Mouse (Mus musculus) limb, embryonic 13.5 days (tissue): ENCODE data around the gene Caskin2. TPM values are rescaled to one million over a fixed set of nuclear protein-coding genes. Genes with fewer than 3 reads are reported as not detected.
"Not testable (repeated sequence)": the region's sequence is repeated elsewhere in the genome, so short reads cannot be mapped to it uniquely, and the experiment has no call there.

Experiments used
- ATAC-seq: fragments of 200-750 bp; cut with Nextera tagmentation; 2 replicates; pipeline ENCODE4 v1.8.0; 2017; ENCODE audit warnings: low read depth, moderate number of reproducible peaks, moderate TSS enrichment; ENCODE audit not compliant: low FRiP score
- H3K27ac ChIP-seq: fragments of 300-500 bp; sonication (generic); 2 replicates; pipeline ENCODE4 v1.5.1; 2015; ENCODE audit warnings: inconsistent platforms, mild to moderate bottlenecking, moderate library complexity
- H3K27me3 ChIP-seq: fragments of 300-500 bp; sonication (generic); 2 replicates; pipeline ENCODE4 v1.6.1; 2015; ENCODE audit warnings: mild to moderate bottlenecking, inconsistent platforms
- H3K36me3 ChIP-seq: fragments of 300-500 bp; sonication (generic); 2 replicates; pipeline ENCODE4 v1.6.1; 2015; ENCODE audit warnings: inconsistent platforms, mild to moderate bottlenecking, moderate library complexity
- H3K4me1 ChIP-seq: fragments of 300-500 bp; sonication (generic); 2 replicates; pipeline ENCODE4 v1.6.1; 2015; ENCODE audit warnings: inconsistent platforms
- H3K4me2 ChIP-seq: fragments of 300-500 bp; sonication (generic); replicated peaks from 2 replicates; pipeline ENCODE4 v1.6.1; 2015; ENCODE audit warnings: inconsistent platforms, mild to moderate bottlenecking, moderate library complexity
- H3K4me3 ChIP-seq: fragments of 300-500 bp; sonication (generic); 2 replicates; pipeline ENCODE4 v1.5.1; 2015; ENCODE audit warnings: moderate library complexity, mild to moderate bottlenecking, inconsistent platforms
- H3K9ac ChIP-seq: fragments of 300-500 bp; sonication (generic); 2 replicates; pipeline ENCODE4 v1.6.1; 2015; ENCODE audit warnings: mild to moderate bottlenecking, inconsistent platforms
- H3K9me3 ChIP-seq: fragments of 300-500 bp; sonication (generic); 2 replicates; pipeline ENCODE4 v1.6.1; 2016; ENCODE audit warnings: inconsistent platforms
- WGBS: fragments of 180-500 bp; shearing (Covaris S2); methylation state at CpG from one replicate; pipeline ENCODE4 v1.1.7; 2015; 5-methylcytosine and 5-hydroxymethylcytosine counted together
- polyA plus RNA-seq: library from polyadenylated mRNA; unstranded; fragments of >200 nt; fragmentation: Nextera tagmentation; extraction: Ambion mirVana; gene quantifications from 2 replicates; pipeline ENCODE4 v1.2.1, GENCODE M21; 2015

Gene Caskin2
- polyA plus RNA-seq, 1 experiment from 2014 or later = 19.4 TPM

DNA sequence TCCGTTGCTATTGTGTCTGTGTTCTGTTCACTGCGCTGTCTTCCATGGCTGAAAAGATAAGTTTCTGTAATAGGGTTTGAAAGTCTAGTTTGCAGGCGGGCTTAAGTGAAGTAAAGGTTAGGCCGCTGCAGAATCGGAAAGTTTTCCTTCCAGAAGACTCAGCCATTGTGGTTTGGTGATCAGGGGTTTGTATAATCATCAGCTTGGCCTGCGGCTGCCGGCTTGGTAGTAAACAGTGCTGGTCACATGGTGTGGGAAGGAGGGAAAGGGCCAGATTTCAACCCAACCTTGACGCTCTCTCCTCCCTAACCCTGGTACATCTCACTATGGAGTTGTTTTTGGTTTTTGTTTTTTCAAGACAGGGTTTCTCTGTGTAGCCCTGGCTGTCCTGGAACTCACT is 46.5 kb downstream of the Caskin2 start:
- peak overlapping the region; percentile 85 for H3K4me3 ChIP-seq
- 88% methylated on average over 8 of the region's 8 CpGs for WGBS
- no peak overlapping the region for H3K27ac ChIP-seq
- no peaks in the 10 kb centered on the region for H3K27me3 ChIP-seq
- 0 out of 2 replicates have a peak overlapping the region, but pooled peaks have one; percentile 92 for H3K9ac ChIP-seq
- H3K4me1 ChIP-seq = peaks cover 14% of the 10 kb centered on the region
- 0 out of 2 replicates have a peak, but pooled peaks cover 7% of the 10 kb centered on the region for H3K36me3 ChIP-seq
- ATAC-seq = no peak
- no peaks in the 10 kb centered on the region for H3K9me3 ChIP-seq
- H3K4me2 ChIP-seq = peak overlapping the region; percentile 80

GRCm38 (mm10) chr11:115766356-115766943 is 47.0 kb downstream of the Caskin2 start:
- H3K4me2 ChIP-seq = peak overlapping the region; percentile 80
- H3K4me3 ChIP-seq = peak overlapping the region; percentile 85
- no peaks in the 10 kb centered on the region for H3K9me3 ChIP-seq
- H3K27ac ChIP-seq = peak overlapping the region; percentile 91
- 0 out of 2 replicates have a peak, but pooled peaks cover 7% of the 10 kb centered on the region for H3K36me3 ChIP-seq
- 40% methylated on average over 13 of the region's 13 CpGs for WGBS
- ATAC-seq = no peak
- no peaks in the 10 kb centered on the region for H3K27me3 ChIP-seq
- H3K4me1 ChIP-seq = peaks cover 14% of the 10 kb centered on the region
- peak overlapping the region; percentile 92 for H3K9ac ChIP-seq

DNA sequence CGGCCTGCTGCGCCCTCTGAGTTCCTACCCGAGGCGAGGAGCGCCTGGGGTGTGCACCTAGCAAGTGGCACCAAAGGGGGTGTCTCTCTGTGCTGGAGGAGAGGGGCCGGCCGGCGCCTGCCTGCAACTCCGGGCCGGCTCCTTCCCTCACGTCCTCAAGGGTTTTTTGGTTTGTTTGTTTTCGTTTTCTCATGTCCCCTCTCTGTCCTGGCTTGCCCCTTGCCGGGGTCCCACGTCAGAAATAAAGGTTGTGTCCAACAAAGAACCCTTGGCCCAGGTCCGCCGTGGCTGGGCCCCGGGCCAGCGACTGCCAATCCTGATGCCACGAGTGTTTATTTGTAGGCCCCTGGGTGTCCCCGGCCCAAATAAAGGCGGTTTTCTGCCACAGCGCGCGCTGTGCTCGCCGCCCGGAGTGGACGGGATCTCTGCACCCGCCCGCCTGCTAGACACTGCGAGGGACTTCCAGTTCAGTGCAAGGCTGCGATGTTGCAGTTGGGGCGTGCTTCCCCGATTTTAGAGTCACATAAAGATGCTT is 47.8 kb downstream of the Caskin2 start:
- H3K36me3 ChIP-seq = 0 out of 2 replicates have a peak, but pooled peaks cover 7% of the 10 kb centered on the region
- no peaks in the 10 kb centered on the region for H3K9me3 ChIP-seq
- H3K9ac ChIP-seq = peak overlapping the region; percentile 92
- H3K27ac ChIP-seq = peak overlapping the region; percentile 91
- ATAC-seq = peak; percentile 84
- H3K4me1 ChIP-seq = peaks cover 14% of the 10 kb centered on the region
- no peaks in the 10 kb centered on the region for H3K27me3 ChIP-seq
- under 1% methylated on average over 34 of the region's 34 CpGs for WGBS
- H3K4me3 ChIP-seq = peak overlapping the region; percentile 85
- peak overlapping the region; percentile 80 for H3K4me2 ChIP-seq

- H3K9me3 ChIP-seq = no peaks in the 10 kb centered on the region
- peak within 1 kb of the TSS; percentile 80 for H3K4me2 ChIP-seq
- H3K36me3 ChIP-seq = 0 out of 2 replicates have a peak, but pooled peaks cover 3% of the 10 kb centered on the region
- peak within 1 kb of the TSS; percentile 85 for H3K4me3 ChIP-seq
- peaks cover 14% of the 10 kb centered on the region for H3K4me1 ChIP-seq
- peak within 1 kb of the TSS; percentile 92 for H3K9ac ChIP-seq
- WGBS = 0% methylated on average over 32 of the region's 32 CpGs
- peak within 1 kb of the TSS; percentile 91 for H3K27ac ChIP-seq
- peak; percentile 98 for ATAC-seq
- H3K27me3 ChIP-seq = no peaks in the 10 kb centered on the region
Observed at GRCm38 (mm10) chr11:115765103-115765606, 48.3 kb downstream of the Caskin2 start, which contains the start of gene Tmem94. TSS of gene Tmem94 (plus strand) at chr11:115765433.

DNA sequence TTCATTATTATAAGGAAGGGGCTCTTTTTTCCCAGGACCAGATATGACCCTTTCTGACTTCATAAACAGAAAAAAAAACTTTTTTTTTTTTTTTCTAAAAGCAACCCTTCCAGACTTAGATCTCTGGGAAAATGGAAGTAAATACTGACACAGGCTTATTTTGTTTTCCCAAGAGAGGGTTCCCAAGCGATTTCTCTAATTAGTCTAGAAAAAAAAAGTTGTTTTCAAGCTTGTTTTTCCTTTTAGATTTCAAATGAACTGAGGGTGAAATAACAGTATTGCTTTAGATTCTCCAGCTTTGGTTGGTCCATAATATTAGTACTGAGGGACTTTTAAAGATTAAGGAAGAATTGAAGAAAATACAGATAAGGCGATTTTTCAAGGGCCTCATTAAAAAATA is 48.7 kb downstream of the Caskin2 start:
- Histone ChIP-seq H3K4me2 (peak overlapping the region; percentile 62), H3K27ac (no peak overlapping the region), H3K9ac (peak overlapping the region; percentile 57; the same call in 1 of the 2 replicates), H3K4me3 (peak overlapping the region; percentile 85), H3K4me1 (peaks cover 14% of the 10 kb centered on the region), H3K27me3 (no peaks in the 10 kb centered on the region), H3K9me3 (no peaks in the 10 kb centered on the region), H3K36me3 (no peaks in the 10 kb centered on the region)
- no peak; the same call in 1 of the 2 replicates for ATAC-seq
- WGBS = 29% methylated on average over 2 of the region's 2 CpGs

DNA sequence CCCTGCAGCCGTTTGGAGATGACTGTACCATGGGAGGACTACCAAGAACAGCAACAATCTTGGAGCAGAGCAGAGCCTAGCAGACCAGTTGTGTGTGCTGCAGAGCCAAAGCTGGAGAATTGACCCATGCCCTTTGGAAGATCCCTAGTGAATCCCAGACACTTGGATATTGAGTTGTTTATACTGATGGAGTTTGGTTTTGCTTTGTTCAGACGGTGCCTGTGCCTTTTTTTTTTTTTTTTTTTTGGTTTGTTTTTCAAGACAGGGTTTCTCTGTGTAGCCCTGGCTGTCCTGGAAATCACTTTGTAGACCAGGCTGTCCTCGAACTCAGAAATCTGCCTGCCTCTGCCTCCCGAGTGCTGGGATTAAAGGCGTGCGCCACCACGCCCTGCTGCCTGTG is 51.3 kb downstream of the Caskin2 start:
- not testable (repeated sequence) for H3K4me3 ChIP-seq, H3K4me2 ChIP-seq

GRCm38 (mm10) chr11:115753485-115753884 is 60.0 kb downstream of the Caskin2 start:
- WGBS = 78% methylated on average over 4 of the region's 4 CpGs
- H3K27me3 ChIP-seq = no peaks in the 10 kb centered on the region
- H3K4me2 ChIP-seq = no peak overlapping the region
- H3K4me3 ChIP-seq = no peak overlapping the region
- H3K9ac ChIP-seq = no peak overlapping the region
- H3K4me1 ChIP-seq = no peaks in the 10 kb centered on the region
- no peak for ATAC-seq
- no peaks in the 10 kb centered on the region for H3K9me3 ChIP-seq
- H3K27ac ChIP-seq = no peak overlapping the region
- H3K36me3 ChIP-seq = no peaks in the 10 kb centered on the region

More for the DNA sequence above, 51.3 kb downstream of the Caskin2 start:
- 92% methylated on average over 7 of the region's 7 CpGs for WGBS
- not testable (repeated sequence) for H3K9me3 ChIP-seq, H3K27ac ChIP-seq, H3K27me3 ChIP-seq, H3K9ac ChIP-seq, H3K36me3 ChIP-seq, ATAC-seq
- peaks cover 11% of the 10 kb centered on the region for H3K4me1 ChIP-seq

- Histone ChIP-seq H3K4me2 (no peak overlapping the region), H3K9me3 (no peaks in the 10 kb centered on the region), H3K27ac (no peak overlapping the region), H3K4me3 (no peak overlapping the region), H3K9ac (no peak overlapping the region), H3K27me3 (no peaks in the 10 kb centered on the region), H3K4me1 (no peaks in the 10 kb centered on the region), H3K36me3 (no peaks in the 10 kb centered on the region)
- ATAC-seq = no peak
- 79% methylated on average over 7 of the region's 7 CpGs for WGBS
Observed at GRCm38 (mm10) chr11:115752653-115753052, 60.8 kb downstream of the Caskin2 start.

- Histone ChIP-seq H3K36me3 (no peaks in the 10 kb centered on the region), H3K4me1 (no peaks in the 10 kb centered on the region), H3K27me3 (no peaks in the 10 kb centered on the region), H3K9ac (no peak overlapping the region), H3K9me3 (no peaks in the 10 kb centered on the region), H3K27ac (no peak overlapping the region), H3K4me2 (no peak overlapping the region), H3K4me3 (no peak overlapping the region)
- 64% methylated on average over 2 of the region's 2 CpGs for WGBS
- ATAC-seq = no peak
Observed at GRCm38 (mm10) chr11:115751725-115752124, 61.7 kb downstream of the Caskin2 start.

DNA sequence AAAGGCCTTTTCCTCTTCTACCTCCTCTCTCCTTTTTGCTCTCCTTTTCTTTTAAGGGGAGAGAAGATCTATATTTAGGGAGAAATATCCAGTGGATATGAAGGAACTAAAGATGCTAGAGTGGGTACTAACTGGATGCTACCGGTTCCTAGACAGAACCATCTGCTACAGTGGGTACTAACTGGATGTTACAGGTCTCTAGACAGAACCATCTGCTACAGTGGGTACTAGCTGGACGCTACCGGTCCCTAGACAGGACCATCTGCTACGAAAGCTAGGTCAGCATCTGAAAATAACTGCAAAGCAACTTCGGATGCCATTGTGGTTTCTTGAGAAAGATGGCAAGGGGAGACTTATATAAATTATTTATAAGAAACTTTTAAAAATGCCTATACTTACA is 63.6 kb downstream of the Caskin2 start:
- 92% methylated on average over 5 of the region's 5 CpGs for whole genome bisulfite sequencing
- H3K36me3 ChIP-seq = no peaks in the 10 kb centered on the region

More for the DNA sequence above, 63.6 kb downstream of the Caskin2 start:
- ATAC-seq = no peak
- no peak overlapping the region for H3K9ac ChIP-seq
- H3K27me3 ChIP-seq = no peaks in the 10 kb centered on the region
- H3K27ac ChIP-seq = no peak overlapping the region
- no peaks in the 10 kb centered on the region for H3K9me3 ChIP-seq
- H3K4me1 ChIP-seq = no peaks in the 10 kb centered on the region
- no peak overlapping the region for H3K4me3 ChIP-seq
- no peak overlapping the region for H3K4me2 ChIP-seq
